Mouse (Mus musculus) R1 (cell line): ENCODE data around the gene Ttc23.
A peak's percentile ranks its signal among the peaks of the same experiment; 100 is the strongest.

Source experiments
- DNase-seq: peaks from one replicate; pipeline ENCODE4 v3.0.0-alpha.2; 2018; ENCODE audit warnings: low read depth, low spot score

Ttc23 gene

GRCm38 (mm10) chr7:67695906-67696305 lies 48.7 kb downstream of the Ttc23 start:
- no peak for DNase-seq

GRCm38 (mm10) chr7:67697892-67698630 lies 50.9 kb downstream of the Ttc23 start:
- DNase-seq = no peak

- DNase-seq = no peak
Measured at GRCm38 (mm10) chr7:67699301-67699700, 52.1 kb downstream of the Ttc23 start.

- DNase-seq = peak; percentile 69
Measured at GRCm38 (mm10) chr7:67700846-67701245, 53.6 kb downstream of the Ttc23 start.

GRCm38 (mm10) chr7:67701252-67701914 lies 54.2 kb downstream of the Ttc23 start:
- DNase-seq = no peak

GRCm38 (mm10) chr7:67708160-67708559 lies 61.0 kb downstream of the Ttc23 start:
- no peak for DNase-seq

GRCm38 (mm10) chr7:67710216-67710615 lies 63.0 kb downstream of the Ttc23 start:
- no peak for DNase-seq

- no peak for DNase-seq
Measured at GRCm38 (mm10) chr7:67713820-67714510, 66.8 kb downstream of the Ttc23 start.

- no peak for DNase-seq
Measured at GRCm38 (mm10) chr7:67715176-67715575, 68.0 kb downstream of the Ttc23 start.

- no peak for DNase-seq
Measured at GRCm38 (mm10) chr7:67716213-67716878, 69.1 kb downstream of the Ttc23 start.

- no peak for DNase-seq
Measured at GRCm38 (mm10) chr7:67716925-67717324, 69.7 kb downstream of the Ttc23 start.

- no peak for DNase-seq
Measured at GRCm38 (mm10) chr7:67717520-67717919, 70.3 kb downstream of the Ttc23 start.

GRCm38 (mm10) chr7:67718804-67719203 lies 71.6 kb downstream of the Ttc23 start:
- no peak for DNase-seq

- peak; percentile 49 for DNase-seq
Measured at GRCm38 (mm10) chr7:67722163-67722562, 75.0 kb downstream of the Ttc23 start.

GRCm38 (mm10) chr7:67724536-67724935 lies 77.3 kb downstream of the Ttc23 start:
- no peak for DNase-seq

GRCm38 (mm10) chr7:67725016-67725415 lies 77.8 kb downstream of the Ttc23 start:
- DNase-seq = no peak

- DNase-seq = no peak
Measured at GRCm38 (mm10) chr7:67728203-67728602, 81.0 kb downstream of the Ttc23 start.

- DNase-seq = no peak
Measured at GRCm38 (mm10) chr7:67728809-67729208, 81.6 kb downstream of the Ttc23 start.

- DNase-seq = no peak
Measured at GRCm38 (mm10) chr7:67730431-67731110, 83.4 kb downstream of the Ttc23 start.

GRCm38 (mm10) chr7:67732276-67732675 lies 85.1 kb downstream of the Ttc23 start:
- DNase-seq = no peak

GRCm38 (mm10) chr7:67740382-67740781 lies 93.2 kb downstream of the Ttc23 start:
- DNase-seq = no peak
